Mouse (Mus musculus): ENCODE measurements at regions not wholly inside any gene's neighbourhood (a gene's known extent, or its start where the extent isn't known, plus 50 kb on each side); places are given as distances from the start of the nearest gene placed in this dataset.

GRCm38 (mm10) chr11:71658346-71658745, 91.4 kb upstream of the Wscd1 start:
- DNase-seq (ENCODE audit: low read depth, low spot score) = no peak

DNA sequence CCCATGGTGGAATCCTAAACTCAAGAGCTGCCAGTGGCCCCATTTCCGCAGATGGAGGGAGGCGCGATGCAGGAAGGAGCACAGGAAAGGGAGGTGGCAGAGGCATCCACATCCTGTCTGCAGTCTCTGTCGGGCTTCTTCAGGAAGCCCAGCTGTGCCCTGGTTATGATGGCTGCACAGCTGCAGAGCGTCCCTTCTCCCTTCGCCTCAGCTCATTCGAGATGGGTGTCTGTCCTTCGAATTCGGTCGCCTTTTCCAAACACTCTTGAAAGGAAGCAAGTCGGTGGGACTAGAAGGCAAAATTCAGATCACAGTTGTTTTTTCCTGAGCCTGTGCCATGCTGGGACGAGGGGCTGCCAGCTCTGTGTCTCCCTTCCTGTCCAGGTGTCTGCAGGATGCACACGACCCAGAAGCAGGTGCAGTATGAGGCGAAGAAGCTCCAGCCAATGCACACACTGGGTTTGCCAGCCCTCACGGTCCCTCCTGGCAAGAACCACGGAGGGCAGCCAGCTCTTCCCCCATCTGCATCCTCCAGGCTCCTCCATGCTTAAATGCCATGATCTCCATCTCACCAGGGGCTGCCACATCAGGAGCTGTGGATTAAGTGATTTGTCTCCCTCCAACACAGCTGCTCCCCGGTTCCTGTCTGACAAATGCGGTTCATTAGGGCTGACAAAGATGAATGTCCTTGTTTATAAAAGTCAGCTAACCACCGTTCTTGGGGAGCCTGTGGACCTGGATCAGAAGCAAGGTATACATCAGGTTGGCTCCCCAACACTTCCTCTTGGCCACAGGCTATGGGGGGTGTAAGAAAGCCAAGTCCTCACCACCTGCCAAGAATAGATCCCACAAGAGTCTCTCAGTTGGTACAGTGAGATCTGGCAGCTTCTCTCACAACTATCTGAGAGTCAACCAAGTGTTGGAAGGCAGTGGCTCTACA, 79.3 kb upstream of the Wscd1 start:
- no peak for DNase-seq (ENCODE audit: low read depth, low spot score)

DNA sequence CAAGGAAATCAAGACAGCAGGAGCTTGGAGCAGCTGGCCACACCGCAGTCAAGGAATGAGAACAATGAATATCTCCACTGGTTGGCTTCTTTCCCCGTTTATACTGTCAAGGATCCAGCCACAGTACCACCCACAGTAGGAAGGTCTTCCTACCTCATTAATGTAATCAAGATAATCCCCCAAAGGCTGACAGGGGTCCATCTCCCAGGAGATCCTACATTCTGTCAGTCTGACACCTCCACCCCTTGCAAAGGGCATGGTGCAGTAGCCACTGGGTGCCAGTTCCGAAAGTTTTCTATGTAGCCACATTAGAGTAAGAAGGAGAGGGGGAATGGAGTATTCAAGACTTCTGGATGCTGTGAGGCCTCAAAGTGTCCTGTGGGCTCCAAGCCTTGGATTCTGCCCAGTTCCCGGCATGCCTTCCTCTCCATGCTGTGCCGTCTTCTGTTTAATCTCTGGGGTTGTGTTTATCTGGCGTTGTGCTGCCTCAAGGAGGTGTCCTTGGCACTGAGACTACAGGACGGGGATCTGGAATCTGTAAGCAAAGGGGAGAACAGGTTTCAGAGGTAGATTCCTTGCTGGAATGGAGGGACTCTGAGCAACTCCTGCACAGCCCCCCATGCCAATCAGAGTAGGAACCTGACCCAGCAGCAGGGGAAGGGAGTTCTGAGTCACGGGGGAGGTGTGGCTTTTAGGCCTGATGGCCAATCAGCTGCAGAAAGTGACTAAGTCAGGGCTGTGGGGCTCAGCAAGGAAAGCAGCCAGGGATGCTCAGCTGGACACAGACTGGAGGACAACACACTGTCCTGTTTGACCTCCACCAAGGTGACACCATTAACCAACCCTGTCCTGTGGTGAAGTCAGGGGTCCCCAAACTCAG, 77.3 kb upstream of the Wscd1 start:
- DNase-seq (ENCODE audit: low read depth, low spot score) = no peak

- DNase-seq (ENCODE audit: low read depth, low spot score) = peak; percentile 24
Measured at GRCm38 (mm10) chr11:71674319-71674718, 75.4 kb upstream of the Wscd1 start.

DNA sequence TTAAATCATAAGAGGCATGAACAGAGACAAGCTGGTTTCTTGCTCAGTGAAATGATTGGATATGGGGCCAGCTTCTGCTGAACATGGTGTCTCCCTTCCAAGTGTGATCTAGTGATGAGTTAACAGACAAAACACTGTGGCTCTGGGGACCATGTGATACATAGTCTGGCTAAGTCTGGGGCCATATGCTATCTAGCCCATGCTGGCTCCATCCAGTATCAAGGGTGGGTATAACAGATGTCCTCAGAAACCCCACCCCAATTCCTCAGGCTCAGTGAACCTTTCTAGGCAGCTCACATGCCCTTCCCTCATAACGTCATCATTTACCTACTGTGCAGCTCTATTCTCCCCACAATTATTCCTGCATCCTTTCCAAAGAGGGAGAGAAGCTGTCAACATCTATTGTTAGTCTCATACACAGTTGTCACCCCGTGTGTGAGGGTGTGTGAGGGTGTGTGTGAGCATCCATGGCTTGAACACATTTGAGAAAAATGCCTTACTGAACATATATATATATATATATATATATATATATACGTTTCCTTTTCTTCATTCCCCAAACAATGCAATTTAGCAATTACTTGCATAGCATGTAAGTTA, 73.9 kb upstream of the Wscd1 start:
- no peak for DNase-seq (ENCODE audit: low read depth, low spot score)

- no peak for DNase-seq (ENCODE audit: low read depth, low spot score)
Measured at GRCm38 (mm10) chr11:71697017-71697416, 52.7 kb upstream of the Wscd1 start.

- DNase-seq (ENCODE audit: low read depth, low spot score) = no peak
Measured at GRCm38 (mm10) chr11:71698836-71699235, 50.9 kb upstream of the Wscd1 start.

Measured in WW6 (cell line).